Mouse (Mus musculus) forebrain, embryonic 11.5 days (tissue): ENCODE results near the gene Phka2. TPM values are rescaled to one million over a fixed set of nuclear protein-coding genes. Genes with fewer than 3 reads are reported as not detected.

Experiments used
- ATAC-seq: fragments of 200-750 bp; cut with Nextera tagmentation; replicated peaks from 2 replicates; pipeline ENCODE4 v1.8.0; 2017; ENCODE audit warnings: moderate TSS enrichment; ENCODE audit not compliant: low FRiP score
- DNase-seq: peaks from one replicate; pipeline ENCODE4 v3.0.0-alpha.2; 2017; ENCODE audit warnings: low spot score
- H3K27ac ChIP-seq: fragments of 300-500 bp; sonication (generic); 2 replicates; pipeline ENCODE4 v1.5.1; 2014; ENCODE audit warnings: low read depth, low read length
- H3K27me3 ChIP-seq: fragments of 300-500 bp; sonication (generic); 2 replicates; pipeline ENCODE4 v1.6.1; 2014; ENCODE audit warnings: mild to moderate bottlenecking, low read length, mixed read lengths; ENCODE audit not compliant: control insufficient read depth, insufficient read depth
- H3K36me3 ChIP-seq: fragments of 300-500 bp; sonication (generic); 2 replicates; pipeline ENCODE4 v1.6.1; 2014; ENCODE audit warnings: mild to moderate bottlenecking, low read length, moderate library complexity, mixed read lengths; ENCODE audit not compliant: control insufficient read depth, insufficient read depth
- H3K4me1 ChIP-seq: fragments of 300-500 bp; sonication (generic); replicated peaks from 2 replicates; pipeline ENCODE4 v1.6.1; 2014; ENCODE audit warnings: low read length, mixed read lengths; ENCODE audit not compliant: control insufficient read depth, insufficient read depth
- H3K4me2 ChIP-seq: fragments of 300-500 bp; sonication (generic); 2 replicates; pipeline ENCODE4 v1.6.1; 2014; ENCODE audit warnings: low read depth, mild to moderate bottlenecking, low read length, moderate library complexity, mixed read lengths; ENCODE audit not compliant: severe bottlenecking
- H3K4me3 ChIP-seq: fragments of 300-500 bp; sonication (generic); 2 replicates; pipeline ENCODE4 v1.5.1; 2014; ENCODE audit warnings: low read depth, low read length
- H3K9ac ChIP-seq: fragments of 300-500 bp; sonication (generic); 2 replicates; pipeline ENCODE4 v1.6.1; 2014; ENCODE audit warnings: low read length
- H3K9me3 ChIP-seq: fragments of 300-500 bp; sonication (generic); 2 replicates; pipeline ENCODE4 v1.6.1; 2016; ENCODE audit warnings: low read length, mixed read lengths; ENCODE audit not compliant: control insufficient read depth
- WGBS: fragments of 180-500 bp; shearing (Covaris S2); extraction: QIAGEN DNeasy Blood & Tissue Kit; methylation state at CpG from one replicate; pipeline ENCODE4 v1.1.7; 2014; 5-methylcytosine and 5-hydroxymethylcytosine counted together
- polyA plus RNA-seq: library from polyadenylated mRNA; unstranded; fragments of >200 nt; fragmentation: Nextera tagmentation; extraction: Ambion mirVana; gene quantifications from 2 replicates; pipeline ENCODE4 v1.2.1, GENCODE M21; 2014

Gene Phka2
- polyA plus RNA-seq, 1 experiment from 2014 or later = 23.1 TPM

DNA sequence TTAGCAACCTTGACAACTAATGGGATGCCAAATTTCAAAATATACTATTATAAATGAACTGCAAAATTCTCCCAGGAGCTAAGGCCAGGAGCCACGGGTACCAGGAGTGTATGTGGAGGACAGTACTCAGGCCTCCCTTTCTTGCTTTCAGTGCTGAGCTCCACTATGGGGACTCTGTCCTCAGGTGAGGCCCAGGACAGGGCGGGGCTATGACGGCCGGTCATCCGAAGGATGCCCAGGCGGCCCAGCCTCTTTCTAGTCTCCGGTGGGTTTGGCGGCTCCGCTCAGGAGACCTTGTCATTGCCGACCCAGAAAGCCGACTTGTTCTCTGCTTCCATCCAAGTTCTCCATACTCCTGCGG, 299 bp upstream of the Phka2 start:
- H3K4me2 ChIP-seq = peak overlapping the region; percentile 46
- H3K27me3 ChIP-seq = peaks cover 4% of the 10 kb centered on the region
- DNase-seq = no peak
- no peaks in the 10 kb centered on the region for H3K36me3 ChIP-seq
- H3K9me3 ChIP-seq = no peaks in the 10 kb centered on the region
- H3K27ac ChIP-seq = no peak overlapping the region
- peak overlapping the region; percentile 53 for H3K4me3 ChIP-seq
- H3K4me1 ChIP-seq = 0 out of 2 replicates have a peak, but pooled peaks cover 2% of the 10 kb centered on the region
- H3K9ac ChIP-seq = peak overlapping the region; percentile 66
- 28% methylated on average over 12 of the region's 12 CpGs for WGBS
- ATAC-seq = peak; percentile 83

GRCm38 (mm10) chrX:160509046-160509445, 7.1 kb downstream of the Phka2 start:
- ATAC-seq (no peak), DNase-seq (no peak)
- 76% methylated on average over 1 of the region's 1 CpGs for WGBS
- Histone ChIP-seq H3K9ac (no peak overlapping the region), H3K9me3 (no peaks in the 10 kb centered on the region), H3K27me3 (no peaks in the 10 kb centered on the region), H3K4me2 (no peak overlapping the region), H3K4me1 (no peaks in the 10 kb centered on the region), H3K27ac (no peak overlapping the region), H3K4me3 (no peak overlapping the region), H3K36me3 (no peaks in the 10 kb centered on the region)

DNA sequence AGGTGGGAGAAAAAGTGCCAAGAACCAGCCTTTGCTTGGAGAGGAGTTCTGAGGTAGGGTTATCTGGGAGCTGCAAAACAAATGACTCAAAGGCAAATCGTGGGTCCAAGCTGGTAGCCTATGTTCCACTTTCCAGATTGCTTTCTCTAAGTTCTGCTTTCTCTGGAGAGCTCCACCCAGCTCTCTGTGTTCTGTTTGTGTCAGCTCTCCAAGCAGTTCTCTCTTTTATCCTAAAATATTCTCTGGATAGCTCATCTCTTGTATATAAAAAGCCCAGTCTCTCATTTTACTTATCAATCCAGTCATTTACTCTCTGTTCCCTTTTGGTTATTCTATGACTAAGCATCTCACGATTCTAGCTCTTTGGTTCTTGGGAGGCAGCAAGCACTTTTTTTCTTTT, 8.2 kb downstream of the Phka2 start:
- H3K27ac ChIP-seq = no peak overlapping the region
- H3K9ac ChIP-seq = no peak overlapping the region
- no peaks in the 10 kb centered on the region for H3K4me1 ChIP-seq
- H3K36me3 ChIP-seq = no peaks in the 10 kb centered on the region
- H3K27me3 ChIP-seq = no peaks in the 10 kb centered on the region
- no peaks in the 10 kb centered on the region for H3K9me3 ChIP-seq
- H3K4me3 ChIP-seq = no peak overlapping the region
- ATAC-seq = no peak
- 73% methylated on average over 2 of the region's 2 CpGs for WGBS
- H3K4me2 ChIP-seq = no peak overlapping the region
- DNase-seq = no peak

DNA sequence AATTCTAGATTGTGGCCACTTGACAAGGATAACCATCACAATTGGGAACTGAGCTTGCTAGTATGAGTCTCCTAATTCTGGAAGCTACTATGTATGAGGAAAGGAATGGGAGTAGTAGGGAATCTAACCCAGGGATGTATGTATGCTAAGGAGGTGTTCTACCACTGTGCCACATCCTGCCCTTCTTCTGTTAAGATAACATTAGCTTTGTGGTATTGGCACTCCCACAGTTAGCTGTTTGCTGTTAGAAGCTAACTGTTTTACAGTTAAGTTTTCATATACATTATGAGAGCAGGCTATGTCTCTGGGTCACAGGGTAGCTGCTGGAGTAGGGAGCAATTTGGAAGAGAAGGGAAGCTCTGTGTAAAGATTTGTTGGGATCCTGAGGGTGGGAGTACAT, 14.1 kb downstream of the Phka2 start:
- H3K27me3 ChIP-seq = peaks cover 2% of the 10 kb centered on the region; the same call in 1 of the 2 replicates
- DNase-seq (no peak), ATAC-seq (no peak)
- no peaks in the 10 kb centered on the region for H3K36me3 ChIP-seq
- no peak overlapping the region for H3K9ac ChIP-seq
- H3K9me3 ChIP-seq = no peaks in the 10 kb centered on the region
- no peak overlapping the region for H3K4me3 ChIP-seq
- H3K27ac ChIP-seq = no peak overlapping the region
- H3K4me2 ChIP-seq = no peak overlapping the region
- no peaks in the 10 kb centered on the region for H3K4me1 ChIP-seq

- Histone ChIP-seq H3K9ac (no peak overlapping the region), H3K27me3 (peaks cover 5% of the 10 kb centered on the region; the same call in 1 of the 2 replicates), H3K4me3 (no peak overlapping the region), H3K4me2 (no peak overlapping the region), H3K4me1 (no peaks in the 10 kb centered on the region), H3K36me3 (no peaks in the 10 kb centered on the region), H3K27ac (no peak overlapping the region), H3K9me3 (no peaks in the 10 kb centered on the region)
- no peak for DNase-seq
- no peak for ATAC-seq
- 82% methylated on average over 2 of the region's 2 CpGs for WGBS
These were observed 40.8 kb downstream of the Phka2 start for GRCm38 (mm10) chrX:160542772-160543171.

GRCm38 (mm10) chrX:160548875-160549274, 46.9 kb downstream of the Phka2 start:
- Histone ChIP-seq H3K4me2 (no peak overlapping the region), H3K36me3 (no peaks in the 10 kb centered on the region), H3K27me3 (peaks cover 6% of the 10 kb centered on the region; the same call in 1 of the 2 replicates), H3K4me3 (no peak overlapping the region), H3K9ac (no peak overlapping the region), H3K4me1 (no peaks in the 10 kb centered on the region), H3K27ac (no peak overlapping the region), H3K9me3 (no peaks in the 10 kb centered on the region)
- ATAC-seq = no peak
- no peak for DNase-seq
- WGBS = 83% methylated on average over 1 of the region's 1 CpGs

GRCm38 (mm10) chrX:160552066-160552465, 50.1 kb downstream of the Phka2 start:
- WGBS = 47% methylated on average over 4 of the region's 4 CpGs
- peaks cover 6% of the 10 kb centered on the region; the same call in 1 of the 2 replicates for H3K27me3 ChIP-seq
- no peak for DNase-seq

GRCm38 (mm10) chrX:160583589-160583988, 81.6 kb downstream of the Phka2 start:
- Histone ChIP-seq H3K9me3 (no peaks in the 10 kb centered on the region), H3K4me2 (no peak overlapping the region), H3K9ac (no peak overlapping the region), H3K4me1 (no peaks in the 10 kb centered on the region), H3K27ac (no peak overlapping the region), H3K27me3 (peaks cover 11% of the 10 kb centered on the region), H3K4me3 (no peak overlapping the region), H3K36me3 (no peaks in the 10 kb centered on the region)
- ATAC-seq (no peak), DNase-seq (no peak)
- 79% methylated on average over 5 of the region's 5 CpGs for WGBS

More at GRCm38 (mm10) chrX:160552066-160552465, 50.1 kb downstream of the Phka2 start:
- ATAC-seq = no peak
- H3K27ac ChIP-seq = no peak overlapping the region
- no peaks in the 10 kb centered on the region for H3K36me3 ChIP-seq
- no peak overlapping the region for H3K9ac ChIP-seq
- no peak overlapping the region for H3K4me3 ChIP-seq
- no peaks in the 10 kb centered on the region for H3K9me3 ChIP-seq
- H3K4me1 ChIP-seq = no peaks in the 10 kb centered on the region
- no peak overlapping the region for H3K4me2 ChIP-seq

- H3K27me3 ChIP-seq = peaks cover 11% of the 10 kb centered on the region
These were observed 82.3 kb downstream of the Phka2 start for GRCm38 (mm10) chrX:160584148-160584838.

More at GRCm38 (mm10) chrX:160584148-160584838, 82.3 kb downstream of the Phka2 start:
- 87% methylated on average over 4 of the region's 4 CpGs for WGBS
- H3K4me2 ChIP-seq = no peak overlapping the region
- H3K4me3 ChIP-seq = no peak overlapping the region
- H3K4me1 ChIP-seq = no peaks in the 10 kb centered on the region
- no peaks in the 10 kb centered on the region for H3K9me3 ChIP-seq
- no peak for DNase-seq
- no peak for ATAC-seq
- H3K36me3 ChIP-seq = no peaks in the 10 kb centered on the region
- H3K27ac ChIP-seq = no peak overlapping the region
- H3K9ac ChIP-seq = no peak overlapping the region
